Mouse (Mus musculus): ENCODE measurements around the gene Olfr1047. TPM values are rescaled to one million over a fixed set of nuclear protein-coding genes. Genes with fewer than 3 reads are reported as not detected.

Gene Olfr1047
- polyA plus RNA-seq, 1 experiment from 2014 or later = 0.56 TPM

Other genes starting within 250 kb of the Olfr1047 start
- gene Olfr1031, start 241.1 kb downstream of the Olfr1047 start, polyA plus RNA-seq (2015; fragmentation: Nextera tagmentation; extraction: Ambion mirVana) = 0.37 and 0.39 TPM in 2 replicates
- 0.27 TPM in 1 of 2 replicates, not detected in the other for gene Olfr1032, start 225.9 kb downstream of the Olfr1047 start, polyA plus RNA-seq (2015; fragmentation: Nextera tagmentation; extraction: Ambion mirVana)
- gene Olfr1033, start 210.8 kb downstream of the Olfr1047 start, polyA plus RNA-seq (2015; fragmentation: Nextera tagmentation; extraction: Ambion mirVana) = 0.14 and 0.79 TPM in 2 replicates
- gene Olfr1034, start 185.5 kb downstream of the Olfr1047 start, polyA plus RNA-seq (2015; fragmentation: Nextera tagmentation; extraction: Ambion mirVana) = 0.04 and 0.09 TPM in 2 replicates
- not detected in 2 replicates for gene Olfr1036, start 157.4 kb downstream of the Olfr1047 start, polyA plus RNA-seq (2015; fragmentation: Nextera tagmentation; extraction: Ambion mirVana)
- 0.14 TPM in 1 of 2 replicates, not detected in the other for gene Olfr1037, start 144.0 kb downstream of the Olfr1047 start, polyA plus RNA-seq (2015; fragmentation: Nextera tagmentation; extraction: Ambion mirVana)
- 0.05 TPM in 1 of 2 replicates, not detected in the other for gene Olfr1039, start 95.5 kb downstream of the Olfr1047 start, polyA plus RNA-seq (2015; fragmentation: Nextera tagmentation; extraction: Ambion mirVana)
- gene Olfr1040, start 84.7 kb downstream of the Olfr1047 start, polyA plus RNA-seq (2015; fragmentation: Nextera tagmentation; extraction: Ambion mirVana) = not detected in 2 replicates
- not detected in 2 replicates for gene Olfr1042, start 69.6 kb downstream of the Olfr1047 start, polyA plus RNA-seq (2015; fragmentation: Nextera tagmentation; extraction: Ambion mirVana)
- gene Olfr1043, start 63.9 kb downstream of the Olfr1047 start, polyA plus RNA-seq (2015; fragmentation: Nextera tagmentation; extraction: Ambion mirVana) = not detected in 2 replicates
- 0.24 TPM in 2 replicates for gene Olfr1044, start 53.6 kb downstream of the Olfr1047 start, polyA plus RNA-seq (2015; fragmentation: Nextera tagmentation; extraction: Ambion mirVana)
- 0.20 TPM in 1 of 2 replicates, not detected in the other for gene Olfr52, start 45.7 kb downstream of the Olfr1047 start, polyA plus RNA-seq (2015; fragmentation: Nextera tagmentation; extraction: Ambion mirVana)
- 0.09 TPM in 1 of 2 replicates, not detected in the other for gene Olfr1045, start 28.4 kb downstream of the Olfr1047 start, polyA plus RNA-seq (2015; fragmentation: Nextera tagmentation; extraction: Ambion mirVana)
- 0.12 and 0.52 TPM in 2 replicates for gene Olfr1046, start 12.1 kb downstream of the Olfr1047 start, polyA plus RNA-seq (2015; fragmentation: Nextera tagmentation; extraction: Ambion mirVana)
- 0.20 TPM in 1 of 2 replicates, not detected in the other for gene Olfr1048, start 8.9 kb upstream of the Olfr1047 start, polyA plus RNA-seq (2015; fragmentation: Nextera tagmentation; extraction: Ambion mirVana)
- gene Olfr1049, start 26.9 kb upstream of the Olfr1047 start, polyA plus RNA-seq (2015; fragmentation: Nextera tagmentation; extraction: Ambion mirVana) = not detected in 2 replicates
- gene Olfr1051, start 47.7 kb upstream of the Olfr1047 start, polyA plus RNA-seq (2015; fragmentation: Nextera tagmentation; extraction: Ambion mirVana) = not detected in 2 replicates
- gene Olfr1052, start 61.1 kb upstream of the Olfr1047 start, polyA plus RNA-seq (2015; fragmentation: Nextera tagmentation; extraction: Ambion mirVana) = 0.12 and 0.23 TPM in 2 replicates
- gene Olfr1053, start 83.9 kb upstream of the Olfr1047 start, polyA plus RNA-seq (2015; fragmentation: Nextera tagmentation; extraction: Ambion mirVana) = not detected in 2 replicates
- gene Olfr1054, start 104.0 kb upstream of the Olfr1047 start, polyA plus RNA-seq (2015; fragmentation: Nextera tagmentation; extraction: Ambion mirVana) = 0.29 and 0.38 TPM in 2 replicates
- not detected in 2 replicates for gene Olfr1055, start 118.9 kb upstream of the Olfr1047 start, polyA plus RNA-seq (2015; fragmentation: Nextera tagmentation; extraction: Ambion mirVana)
- gene Olfr1056, start 131.1 kb upstream of the Olfr1047 start, polyA plus RNA-seq (2015; fragmentation: Nextera tagmentation; extraction: Ambion mirVana) = 0.44 TPM in 1 of 2 replicates, not detected in the other
- gene Olfr1057, start 147.0 kb upstream of the Olfr1047 start, polyA plus RNA-seq (2015; fragmentation: Nextera tagmentation; extraction: Ambion mirVana) = 0.05 TPM in 1 of 2 replicates, not detected in the other
- gene Olfr1058, start 157.2 kb upstream of the Olfr1047 start, polyA plus RNA-seq (2015; fragmentation: Nextera tagmentation; extraction: Ambion mirVana) = 0.22 and 0.98 TPM in 2 replicates
- not detected in 2 replicates for gene Olfr1061, start 182.6 kb upstream of the Olfr1047 start, polyA plus RNA-seq (2015; fragmentation: Nextera tagmentation; extraction: Ambion mirVana)
- 0.05 TPM in 1 of 2 replicates, not detected in the other for gene Olfr1062, start 195.3 kb upstream of the Olfr1047 start, polyA plus RNA-seq (2015; fragmentation: Nextera tagmentation; extraction: Ambion mirVana)
- gene Olfr1065, start 219.2 kb upstream of the Olfr1047 start, polyA plus RNA-seq (2015; fragmentation: Nextera tagmentation; extraction: Ambion mirVana) = 0.09 and 0.29 TPM in 2 replicates
- not detected in 2 replicates for gene Olfr1066, start 224.9 kb upstream of the Olfr1047 start, polyA plus RNA-seq (2015; fragmentation: Nextera tagmentation; extraction: Ambion mirVana)